Comparison of ENCODE assay signal across 13 mouse cellular contexts in genomic region chr13:29235065-29235464, GRCm38 (mm10).
"Had no signal": no experiment of that assay in that cellular context is flagged by ENCODE, and none has a peak within 500 bp of the region (broad histone marks: within the 10 kb centered on the region; RNA-seq: fewer than 3 reads in every experiment).

No protein-coding gene starts in this region.

- H3K27ac ChIP-seq: kidney, postnatal 0 days; limb, embryonic 13.5 days; liver, embryonic 15.5 days; midbrain, embryonic 13.5 days had no signal

- H3K9me3 ChIP-seq: limb, embryonic 13.5 days; liver, embryonic 15.5 days; midbrain, embryonic 13.5 days had no signal

- H3K27me3 ChIP-seq: limb, embryonic 13.5 days; liver, embryonic 15.5 days; midbrain, embryonic 13.5 days had no signal

- H3K4me2 ChIP-seq: limb, embryonic 13.5 days; liver, embryonic 15.5 days; midbrain, embryonic 13.5 days had no signal

- ATAC-seq: midbrain, embryonic 13.5 days had no signal

- H3K36me3 ChIP-seq: limb, embryonic 13.5 days; liver, embryonic 15.5 days; midbrain, embryonic 13.5 days had no signal

- DNase-seq: kidney, adult 11 months; kidney, adult 9 months; kidney, postnatal 36 days; layer of hippocampus, adult 9-11 months; left cerebral cortex, postnatal 4 days; lung, adult 2 months; lung, postnatal 10 days; lung, postnatal 4 days; right cerebral cortex, postnatal 25 days had no signal

- H3K9ac ChIP-seq: limb, embryonic 13.5 days; liver, embryonic 15.5 days; midbrain, embryonic 13.5 days had no signal

- H3K4me1 ChIP-seq: limb, embryonic 13.5 days; liver, embryonic 15.5 days; midbrain, embryonic 13.5 days had no signal

- H3K4me3 ChIP-seq: limb, embryonic 13.5 days; liver, embryonic 15.5 days; midbrain, embryonic 13.5 days had no signal
